Mouse (Mus musculus) liver, adult 2 months (tissue): ENCODE data around the gene Fyttd1. TPM values are rescaled to one million over a fixed set of nuclear protein-coding genes. Genes with fewer than 3 reads are reported as not detected.
A peak's percentile ranks its signal among the peaks of the same experiment; 100 is the strongest.
"Not testable (repeated sequence)": the region's sequence is repeated elsewhere in the genome, so short reads cannot be mapped to it uniquely, and the experiment has no call there.

Experiments
- DNase-seq: peaks from one replicate; pipeline ENCODE4 v3.0.0-alpha.2; 2011; ENCODE audit warnings: low read depth, low spot score; ENCODE audit errors: extremely low read depth
- H3K27ac ChIP-seq: fragments of 200-500 bp; replicated peaks from 2 replicates; pipeline ENCODE4 v1.5.1; 2012; ENCODE audit warnings: low read depth, mild to moderate bottlenecking, control low read depth, inconsistent platforms, low read length; ENCODE audit not compliant: insufficient read depth
- H3K27me3 ChIP-seq: fragments of 200-500 bp; 2 replicates; pipeline ENCODE4 v1.6.1; 2012; ENCODE audit warnings: mild to moderate bottlenecking, moderate library complexity, low read length, inconsistent platforms; ENCODE audit not compliant: control insufficient read depth, insufficient read depth
- H3K36me3 ChIP-seq: fragments of 200-500 bp; 2 replicates; pipeline ENCODE4 v1.6.1; 2012; ENCODE audit warnings: low read length, inconsistent platforms; ENCODE audit not compliant: control insufficient read depth, insufficient read depth
- H3K4me1 ChIP-seq: fragments of 200-500 bp; 2 replicates; pipeline ENCODE4 v1.6.1; 2011; ENCODE audit warnings: low read length; ENCODE audit not compliant: control insufficient read depth, insufficient read depth
- H3K4me3 ChIP-seq: fragments of 200-500 bp; 2 replicates; pipeline ENCODE4 v1.5.1; 2011; ENCODE audit warnings: low read depth, mild to moderate bottlenecking, control low read depth, low read length, moderate library complexity; ENCODE audit not compliant: insufficient read depth
- H3K79me2 ChIP-seq: fragments of 200-500 bp; 2 replicates; pipeline ENCODE4 v1.6.1; 2012; ENCODE audit warnings: inconsistent platforms, mild to moderate bottlenecking, low read length, moderate library complexity; ENCODE audit not compliant: control insufficient read depth, insufficient read depth
- H3K9ac ChIP-seq: fragments of 200-500 bp; 2 replicates; pipeline ENCODE4 v1.6.1; 2012; ENCODE audit warnings: low read depth, mild to moderate bottlenecking, control low read depth, inconsistent platforms, low read length
- CTCF ChIP-seq: fragments of 200-500 bp; IDR thresholded peaks from 2 replicates; pipeline ENCODE4 v1.5.1; 2011; ENCODE audit warnings: low read depth, low read length, control low read depth
- POLR2A ChIP-seq: fragments of 200-500 bp; IDR thresholded peaks from 2 replicates; pipeline ENCODE4 v1.6.1; 2011; ENCODE audit warnings: low read length, control low read depth; ENCODE audit not compliant: insufficient read depth; ENCODE audit errors: extremely low read depth
- WGBS: fragments of 180-500 bp; shearing (Covaris S2); methylation state at CpG from one replicate; pipeline ENCODE4 v1.1.7; 2018; 5-methylcytosine and 5-hydroxymethylcytosine counted together
- polyA plus RNA-seq: library from polyadenylated mRNA; depleted of rRNA; stranded (reverse); fragments of >200 nt; gene quantifications from 2 replicates; pipeline ENCODE4 v1.2.3, GENCODE M21; 2012
- total RNA-seq: library from RNA; depleted of rRNA; stranded (reverse); fragments of >200 nt; gene quantifications from 2 replicates; pipeline ENCODE4 v1.2.3, GENCODE M21; 2014

Fyttd1 gene
- total and polyA plus RNA-seq, 2 experiments, result 4.7 to 21.4 TPM

- 98% methylated on average over 8 of the region's 8 CpGs for WGBS
- TF ChIP-seq CTCF (no peak), POLR2A (no peak)
- H3K27me3 ChIP-seq, result no peaks in the 10 kb centered on the region
- H3K36me3 ChIP-seq, result peaks cover 2% of the 10 kb centered on the region
- H3K27ac ChIP-seq, result no peak overlapping the region
- no peak for DNase-seq
- no peaks in the 10 kb centered on the region; the same call in 1 of the 2 replicates for H3K4me1 ChIP-seq
- no peak overlapping the region for H3K4me3 ChIP-seq
- H3K79me2 ChIP-seq, result peaks cover 10% of the 10 kb centered on the region
- no peak overlapping the region for H3K9ac ChIP-seq
These were observed 49.7 kb downstream of the Fyttd1 start for GRCm38 (mm10) chr16:32927044-32927443.

- Histone ChIP-seq H3K27me3 (no peaks in the 10 kb centered on the region), H3K79me2 (peaks cover 17% of the 10 kb centered on the region), H3K4me3 (no peak overlapping the region), H3K4me1 (peaks cover 3% of the 10 kb centered on the region; the same call in 1 of the 2 replicates), H3K9ac (no peak overlapping the region), H3K36me3 (peaks cover 2% of the 10 kb centered on the region), H3K27ac (no peak overlapping the region)
- DNase-seq, result no peak
- no peak for TF ChIP-seq CTCF
- TF ChIP-seq POLR2A, result no peak
- WGBS, result 88% methylated on average over 2 of the region's 2 CpGs
These were observed 52.6 kb downstream of the Fyttd1 start for GRCm38 (mm10) chr16:32929918-32930317.

- peaks cover 28% of the 10 kb centered on the region for H3K79me2 ChIP-seq
- H3K27ac ChIP-seq, result no peak overlapping the region
- WGBS, result 76% methylated on average over 2 of the region's 2 CpGs
- DNase-seq, result peak; percentile 61
- H3K36me3 ChIP-seq, result no peaks in the 10 kb centered on the region; the same call in 1 of the 2 replicates
- peaks cover 5% of the 10 kb centered on the region; the same call in 1 of the 2 replicates for H3K4me1 ChIP-seq
- H3K4me3 ChIP-seq, result no peak overlapping the region
- TF ChIP-seq CTCF, result no peak
- TF ChIP-seq POLR2A, result no peak
- H3K9ac ChIP-seq, result no peak overlapping the region
- H3K27me3 ChIP-seq, result no peaks in the 10 kb centered on the region
These were observed 57.2 kb downstream of the Fyttd1 start for GRCm38 (mm10) chr16:32934470-32934869.

- Histone ChIP-seq H3K79me2 (peaks cover 28% of the 10 kb centered on the region), H3K9ac (no peak overlapping the region), H3K36me3 (no peaks in the 10 kb centered on the region; the same call in 1 of the 2 replicates), H3K27me3 (no peaks in the 10 kb centered on the region), H3K4me3 (no peak overlapping the region), H3K4me1 (peaks cover 8% of the 10 kb centered on the region; the same call in 1 of the 2 replicates), H3K27ac (no peak overlapping the region)
- TF ChIP-seq POLR2A (no peak), CTCF (no peak)
- DNase-seq, result no peak
- WGBS, result 10% methylated on average over 1 of the region's 1 CpGs
These were observed 57.8 kb downstream of the Fyttd1 start for GRCm38 (mm10) chr16:32935088-32935487.

GRCm38 (mm10) chr16:32937358-32937757 lies 60.1 kb downstream of the Fyttd1 start:
- Histone ChIP-seq H3K36me3 (no peaks in the 10 kb centered on the region), H3K9ac (no peak overlapping the region), H3K4me3 (no peak overlapping the region), H3K27ac (no peak overlapping the region), H3K79me2 (peaks cover 16% of the 10 kb centered on the region; the same call in 1 of the 2 replicates), H3K27me3 (no peaks in the 10 kb centered on the region), H3K4me1 (peaks cover 8% of the 10 kb centered on the region; the same call in 1 of the 2 replicates)
- TF ChIP-seq POLR2A, result no peak
- no peak for TF ChIP-seq CTCF
- WGBS, result 81% methylated on average over 2 of the region's 2 CpGs
- DNase-seq, result no peak

- H3K79me2 ChIP-seq, result peaks cover 20% of the 10 kb centered on the region; the same call in 1 of the 2 replicates
- not testable (repeated sequence) for H3K4me1 ChIP-seq, H3K9ac ChIP-seq, H3K36me3 ChIP-seq, H3K27me3 ChIP-seq, DNase-seq, H3K27ac ChIP-seq, H3K4me3 ChIP-seq
- WGBS, result 82% methylated on average over 3 of the region's 3 CpGs
These were observed 62.0 kb downstream of the Fyttd1 start for GRCm38 (mm10) chr16:32939301-32939700.

GRCm38 (mm10) chr16:32939716-32940115 lies 62.4 kb downstream of the Fyttd1 start:
- H3K4me3 ChIP-seq, H3K27ac ChIP-seq, H3K27me3 ChIP-seq, H3K9ac ChIP-seq, H3K4me1 ChIP-seq, H3K36me3 ChIP-seq, DNase-seq: not testable (repeated sequence)
- H3K79me2 ChIP-seq, result peaks cover 20% of the 10 kb centered on the region; the same call in 1 of the 2 replicates
- 92% methylated on average over 4 of the region's 4 CpGs for WGBS

GRCm38 (mm10) chr16:32941226-32941625 lies 63.9 kb downstream of the Fyttd1 start:
- DNase-seq, H3K27me3 ChIP-seq, H3K4me1 ChIP-seq, H3K27ac ChIP-seq, H3K9ac ChIP-seq, H3K4me3 ChIP-seq, H3K36me3 ChIP-seq: not testable (repeated sequence)
- H3K79me2 ChIP-seq, result peaks cover 18% of the 10 kb centered on the region; the same call in 1 of the 2 replicates
- WGBS, result 82% methylated on average over 2 of the region's 2 CpGs
